In the genomic region with DNA sequence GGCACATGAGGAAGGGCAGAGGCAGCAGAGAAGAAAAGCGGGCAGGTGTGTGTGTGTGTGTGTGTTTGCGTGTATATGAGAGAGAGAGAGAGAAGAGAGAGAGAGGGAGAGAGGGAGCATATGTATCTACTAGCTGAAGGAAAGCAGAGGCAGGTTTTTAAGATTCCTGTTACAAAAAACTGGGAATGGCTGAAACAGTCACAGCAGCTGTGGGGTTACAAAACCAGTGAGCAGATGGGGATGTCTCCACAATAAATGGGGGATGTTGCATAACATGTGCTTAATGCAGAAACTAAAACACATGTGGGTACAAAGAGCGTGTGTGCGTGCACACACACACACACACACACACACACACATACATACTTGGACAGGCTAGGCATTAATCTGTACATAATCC, we compare ENCODE assay signal across 23 mouse cellular contexts. TPM values are rescaled to one million over a fixed set of nuclear protein-coding genes. Genes with fewer than 3 reads are reported as not detected.
DNase-seq lines count a peak whose midpoint lies in the region; ATAC-seq lines count a peak whose summit lies in the region.
"Had no signal": no experiment of that assay in that cellular context is flagged by ENCODE, and none has a peak within 500 bp of the region (broad histone marks: within the 10 kb centered on the region; RNA-seq: fewer than 3 reads in every experiment).

No protein-coding gene starts in this region.

- DNase-seq in embryonic facial prominence, embryonic 14.5 days (ENCODE audit: low spot score), result peak; percentile 24
- DNase-seq in embryonic facial prominence, embryonic 10.5 days (ENCODE audit: low spot score), result no peak
- DNase-seq in left cerebral cortex, adult 11 months (ENCODE audit: low spot score), result peak; percentile 30
- no peak for DNase-seq in left cerebral cortex, postnatal 4 days
- DNase-seq in brain, adult 2 months (ENCODE audit: low read depth, low spot score), result peak; percentile 76
- DNase-seq in left cerebral cortex, postnatal 14 days (ENCODE audit: low spot score in 2 of 2), result peak; percentile 29 to 54
- DNase-seq in thymus, postnatal 4 days, result no peak
- DNase-seq: adrenal gland, adult 2 months; cerebellum, adult 9-10 months; heart, postnatal 10 days; kidney, adult 11 months; thymus, adult 2 months had no signal

- intact Hi-C loops in left cerebral cortex, postnatal 4 days (cut with DNase I), result no loop called here
- intact Hi-C loops in left cerebral cortex, postnatal 14 days (cut with DNase I), result no loop called here

- H3K4me2 ChIP-seq in embryonic facial prominence, embryonic 14.5 days (ENCODE audit: low read depth, low read length), result no peak overlapping the region
- H3K4me2 ChIP-seq in kidney, embryonic 15.5 days, result no peak overlapping the region
- H3K4me2 ChIP-seq: embryonic facial prominence, embryonic 12.5 days; limb, embryonic 13.5 days; midbrain, embryonic 12.5 days; neural tube, embryonic 12.5 days; stomach, embryonic 15.5 days had no signal

- no peaks in the 10 kb centered on the region for H3K36me3 ChIP-seq in embryonic facial prominence, embryonic 14.5 days (ENCODE audit: control insufficient read depth, insufficient read depth, low read length)
- no peaks in the 10 kb centered on the region for H3K36me3 ChIP-seq in embryonic facial prominence, embryonic 10.5 days (replicated peaks)
- no peaks in the 10 kb centered on the region for H3K36me3 ChIP-seq in kidney, embryonic 15.5 days
- H3K36me3 ChIP-seq: embryonic facial prominence, embryonic 12.5 days; heart, embryonic 10.5 days; limb, embryonic 13.5 days; midbrain, embryonic 12.5 days; neural tube, embryonic 12.5 days; stomach, embryonic 15.5 days had no signal

- H3K9ac ChIP-seq in embryonic facial prominence, embryonic 14.5 days (ENCODE audit: low read depth, low read length), result no peak overlapping the region
- H3K9ac ChIP-seq in kidney, embryonic 15.5 days, result no peak overlapping the region
- H3K9ac ChIP-seq: embryonic facial prominence, embryonic 12.5 days; limb, embryonic 13.5 days; liver, embryonic 14.5 days; midbrain, embryonic 12.5 days; neural tube, embryonic 12.5 days; stomach, embryonic 15.5 days had no signal

- no peaks in the 10 kb centered on the region for H3K27me3 ChIP-seq in embryonic facial prominence, embryonic 14.5 days (replicated peaks; ENCODE audit: control insufficient read depth, insufficient read depth, low read length)
- H3K27me3 ChIP-seq in embryonic facial prominence, embryonic 10.5 days (replicated peaks; ENCODE audit: low read depth, poor library complexity, severe bottlenecking), result no peaks in the 10 kb centered on the region
- no peaks in the 10 kb centered on the region for H3K27me3 ChIP-seq in kidney, embryonic 15.5 days
- H3K27me3 ChIP-seq: embryonic facial prominence, embryonic 12.5 days; limb, embryonic 13.5 days; midbrain, embryonic 12.5 days; neural tube, embryonic 12.5 days; stomach, embryonic 15.5 days had no signal

- H3K4me3 ChIP-seq in embryonic facial prominence, embryonic 14.5 days (ENCODE audit: low read depth, low read length), result no peak overlapping the region
- H3K4me3 ChIP-seq in embryonic facial prominence, embryonic 10.5 days, result no peak overlapping the region
- no peak overlapping the region for H3K4me3 ChIP-seq in kidney, embryonic 15.5 days (replicated peaks)
- H3K4me3 ChIP-seq: embryonic facial prominence, embryonic 12.5 days; heart, embryonic 10.5 days; limb, embryonic 13.5 days; midbrain, embryonic 12.5 days; neural tube, embryonic 12.5 days; stomach, embryonic 15.5 days had no signal

- no peak overlapping the region for H3K27ac ChIP-seq in embryonic facial prominence, embryonic 14.5 days (replicated peaks; ENCODE audit: low read depth, low read length)
- H3K27ac ChIP-seq in embryonic facial prominence, embryonic 10.5 days (replicated peaks), result no peak overlapping the region
- H3K27ac ChIP-seq in kidney, embryonic 15.5 days, result no peak overlapping the region
- H3K27ac ChIP-seq: embryonic facial prominence, embryonic 12.5 days; heart, embryonic 10.5 days; kidney, postnatal 0 days; limb, embryonic 13.5 days; liver, embryonic 14.5 days; midbrain, embryonic 12.5 days; neural tube, embryonic 12.5 days; stomach, embryonic 15.5 days had no signal

- peaks cover 8% of the 10 kb centered on the region; the same call in 1 of the 2 replicates for H3K4me1 ChIP-seq in embryonic facial prominence, embryonic 14.5 days (ENCODE audit: control insufficient read depth, insufficient read depth, low read length)
- peaks cover 20% of the 10 kb centered on the region for H3K4me1 ChIP-seq in embryonic facial prominence, embryonic 10.5 days
- H3K4me1 ChIP-seq in kidney, embryonic 15.5 days, result peaks cover 5% of the 10 kb centered on the region; the same call in 1 of the 2 replicates
- H3K4me1 ChIP-seq: neural tube, embryonic 12.5 days; stomach, embryonic 15.5 days had no signal

- H3K9me3 ChIP-seq in embryonic facial prominence, embryonic 14.5 days (ENCODE audit: control insufficient read depth, low read length), result no peaks in the 10 kb centered on the region
- no peaks in the 10 kb centered on the region for H3K9me3 ChIP-seq in embryonic facial prominence, embryonic 10.5 days
- H3K9me3 ChIP-seq in kidney, embryonic 15.5 days (replicated peaks), result no peaks in the 10 kb centered on the region
- H3K9me3 ChIP-seq: embryonic facial prominence, embryonic 12.5 days; heart, embryonic 10.5 days; limb, embryonic 13.5 days; midbrain, embryonic 12.5 days; neural tube, embryonic 12.5 days; stomach, embryonic 15.5 days had no signal

- no peak for ATAC-seq in embryonic facial prominence, embryonic 14.5 days (ENCODE audit: low read depth)
- ATAC-seq in kidney, embryonic 15.5 days (replicated peaks; ENCODE audit: low FRiP score), result no peak

- WGBS in embryonic facial prominence, embryonic 14.5 days, result 75% methylated on average over 4 of the region's 4 CpGs
- 89% methylated on average over 4 of the region's 4 CpGs for WGBS in embryonic facial prominence, embryonic 10.5 days
- WGBS in kidney, embryonic 15.5 days, result 89% methylated on average over 4 of the region's 4 CpGs

RNA-seq across cellular contexts. Expression of gene Lrtm1, which starts 48.8 kb away (rescaled TPM):
- 1.5 and 2.2 TPM in 2 replicates for polyA plus RNA-seq in embryonic facial prominence, embryonic 14.5 days (2014; fragmentation: Nextera tagmentation; extraction: Ambion mirVana)
- polyA plus RNA-seq in embryonic facial prominence, embryonic 10.5 days (2016; fragmentation: Nextera tagmentation; extraction: Ambion mirVana), result 0.16 and 0.44 TPM in 2 replicates
- total RNA-seq in left cerebral cortex, postnatal 4 days (2021), result not detected
- total RNA-seq in left cerebral cortex, postnatal 14 days (2021), result not detected
- polyA plus RNA-seq in kidney, embryonic 15.5 days (2015; fragmentation: Nextera tagmentation; extraction: Ambion mirVana), result 0.10 and 0.18 TPM in 2 replicates
- total RNA-seq: layer of hippocampus, postnatal 36 days had no signal
- polyA plus RNA-seq: cortical plate, adult 2 months had no signal

Comparison
In these comparisons a context has a peak if more than half of its experiments do, and no peak if none do; other contexts are left out.
1. DNase-seq: peak in embryonic facial prominence, embryonic 14.5 days (single experiment), left cerebral cortex, adult 11 months (single experiment), brain, adult 2 months (single experiment) and left cerebral cortex, postnatal 14 days (2 of 2); none in embryonic facial prominence, embryonic 10.5 days (single experiment), left cerebral cortex, postnatal 4 days (single experiment) and thymus, postnatal 4 days (single experiment).